Mouse (Mus musculus) yolk sac, embryonic 10.5 days (tissue): ENCODE data around the gene 4930415O20Rik.

Experiments
- DNase-seq: peaks from one replicate; pipeline ENCODE4 v3.0.0-alpha.2; 2017; ENCODE audit warnings: low spot score

Gene 4930415O20Rik

GRCm38 (mm10) chr15:98606051-98606536 lies 35.3 kb downstream of the 4930415O20Rik start:
- DNase-seq, result no peak

GRCm38 (mm10) chr15:98606739-98607138 lies 35.9 kb downstream of the 4930415O20Rik start:
- no peak for DNase-seq

- DNase-seq, result peak; percentile 21
Observed at GRCm38 (mm10) chr15:98607557-98607956, 36.8 kb downstream of the 4930415O20Rik start.

- DNase-seq, result no peak
Observed at GRCm38 (mm10) chr15:98608058-98608783, 37.4 kb downstream of the 4930415O20Rik start.

- DNase-seq, result peak; percentile 30
Observed at GRCm38 (mm10) chr15:98608784-98609250, 38.0 kb downstream of the 4930415O20Rik start.

- peak; percentile 90 for DNase-seq
Observed at GRCm38 (mm10) chr15:98609331-98610130, 38.7 kb downstream of the 4930415O20Rik start, which contains the start of gene Adcy6. Gene Adcy6 (minus strand): TSS chr15:98610076.

GRCm38 (mm10) chr15:98610131-98610633 lies 39.4 kb downstream of the 4930415O20Rik start:
- peak; percentile 21 for DNase-seq

- DNase-seq, result no peak
Observed at GRCm38 (mm10) chr15:98612229-98612628, 41.4 kb downstream of the 4930415O20Rik start.

- no peak for DNase-seq
Observed at GRCm38 (mm10) chr15:98614551-98614950, 43.7 kb downstream of the 4930415O20Rik start.

GRCm38 (mm10) chr15:98614971-98615370 lies 44.2 kb downstream of the 4930415O20Rik start:
- no peak for DNase-seq

- no peak for DNase-seq
Observed at GRCm38 (mm10) chr15:98615751-98616150, 44.9 kb downstream of the 4930415O20Rik start.

GRCm38 (mm10) chr15:98616362-98617175 lies 45.8 kb downstream of the 4930415O20Rik start:
- no peak for DNase-seq

- peak; percentile 62 for DNase-seq
Observed at GRCm38 (mm10) chr15:98617176-98617537, 46.4 kb downstream of the 4930415O20Rik start.

- DNase-seq, result no peak
Observed at GRCm38 (mm10) chr15:98622199-98622598, 51.4 kb downstream of the 4930415O20Rik start.

GRCm38 (mm10) chr15:98622721-98623120 lies 51.9 kb downstream of the 4930415O20Rik start:
- DNase-seq, result no peak

GRCm38 (mm10) chr15:98623361-98623821 lies 52.6 kb downstream of the 4930415O20Rik start:
- no peak for DNase-seq

- no peak for DNase-seq
Observed at GRCm38 (mm10) chr15:98626078-98626477, 55.3 kb downstream of the 4930415O20Rik start.

GRCm38 (mm10) chr15:98626487-98627212 lies 55.8 kb downstream of the 4930415O20Rik start:
- no peak for DNase-seq

- DNase-seq, result no peak
Observed at GRCm38 (mm10) chr15:98628589-98629254, 57.9 kb downstream of the 4930415O20Rik start.

- DNase-seq, result no peak
Observed at GRCm38 (mm10) chr15:98629464-98629863, 58.7 kb downstream of the 4930415O20Rik start.
